Mouse (Mus musculus) liver, embryonic 14 days (tissue): ENCODE results near the gene Susd1. TPM values are rescaled to one million over a fixed set of nuclear protein-coding genes. Genes with fewer than 3 reads are reported as not detected.

ENCODE experiments used
- polyA plus RNA-seq: library from polyadenylated mRNA; depleted of rRNA; stranded (reverse); fragments of >200 nt; gene quantifications from 2 replicates; pipeline ENCODE4 v1.2.3, GENCODE M21; 2012; rRNA removed

Susd1 gene
- 17.5 and 21.1 TPM in 2 replicates for polyA plus RNA-seq

DNA sequence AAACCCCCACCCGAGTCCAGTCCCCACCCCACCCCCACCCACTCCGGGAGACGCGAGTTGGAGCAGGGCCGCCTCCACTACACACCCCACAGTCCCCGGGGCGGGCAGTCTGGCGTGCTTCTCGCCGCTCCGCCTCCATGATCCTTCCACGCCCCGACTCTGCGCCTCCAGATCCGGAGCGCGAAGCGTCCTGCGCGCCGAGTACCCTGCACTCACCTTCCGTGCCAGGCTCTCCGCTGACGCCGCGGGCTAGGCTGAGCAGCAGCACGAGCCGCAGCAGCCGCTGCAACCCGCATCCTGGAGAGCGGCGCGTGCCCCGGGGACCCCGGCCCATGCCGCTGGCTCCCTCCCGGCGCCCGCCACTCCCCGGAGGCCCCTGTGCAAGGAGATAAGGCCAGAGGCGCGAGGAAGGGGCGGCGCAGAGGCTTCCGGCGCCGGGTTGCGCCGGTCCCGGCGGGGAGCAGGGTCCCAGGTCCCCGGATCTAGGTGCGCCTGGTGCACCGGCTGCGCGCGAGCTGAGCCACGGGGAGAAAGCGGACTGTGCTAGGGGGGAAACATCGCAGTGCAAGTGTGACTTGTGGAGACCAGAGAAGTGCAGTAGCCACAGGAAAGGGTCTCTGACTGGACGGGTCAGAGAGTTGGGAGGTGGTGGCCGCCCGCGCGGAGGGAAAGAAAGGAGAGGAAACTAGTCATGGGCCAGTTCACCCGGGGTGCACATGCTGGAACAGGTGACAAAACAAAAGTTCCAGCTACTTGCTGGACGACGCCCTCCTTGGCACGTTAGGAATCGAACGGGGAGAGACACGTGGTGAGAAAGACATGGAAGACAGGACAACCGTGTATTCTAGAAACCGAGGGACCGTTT lies at the start of gene Susd1:
Gene Susd1, minus strand, starts transcription at position 644 of the 865 bp plus-strand sequence.

Other genes with a start within 250 kb of the Susd1 start
- 23.6 and 25.3 TPM in 2 replicates for gene Ugcg, start 249.4 kb downstream of the Susd1 start, polyA plus RNA-seq
- gene Ptbp3, start 110.7 kb upstream of the Susd1 start, polyA plus RNA-seq: 25.0 and 32.4 TPM in 2 replicates
- gene Hsdl2, start 142.9 kb upstream of the Susd1 start, polyA plus RNA-seq: 11.2 and 12.6 TPM in 2 replicates
- gene E130308A19Rik, start 187.6 kb upstream of the Susd1 start, polyA plus RNA-seq: 2.5 and 3.2 TPM in 2 replicates